Mouse (Mus musculus): ENCODE data around the gene Ccdc141.

DNA sequence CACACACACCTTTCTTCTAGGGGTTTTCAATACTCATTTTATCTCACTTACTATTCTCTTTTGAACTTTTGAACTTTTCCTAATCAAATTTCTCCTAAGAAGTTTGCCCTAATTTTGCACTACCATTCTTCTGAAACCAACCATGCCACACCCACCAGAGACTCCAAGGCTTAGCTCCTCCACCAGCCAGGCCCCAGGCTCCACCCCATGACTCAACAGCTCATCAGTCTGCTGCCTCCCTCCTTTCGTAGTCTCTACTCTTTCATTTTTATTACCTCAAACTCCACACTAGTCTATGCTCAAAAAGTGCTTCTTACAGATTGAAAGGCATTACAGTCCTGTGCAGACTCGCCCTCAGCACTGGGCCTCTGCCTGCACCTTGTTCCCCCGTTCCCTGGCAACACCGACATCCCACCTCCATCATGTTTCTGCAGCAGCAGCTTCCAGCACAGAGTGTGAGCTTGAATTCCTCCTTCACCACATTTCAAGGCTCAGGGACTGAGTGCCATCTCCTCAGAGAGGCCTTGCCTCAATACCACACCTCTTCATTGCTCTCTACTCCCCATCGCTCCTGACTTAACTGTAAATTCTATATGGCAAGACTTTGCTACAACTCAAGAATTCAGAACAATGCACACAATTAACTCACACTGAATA lies 30.6 kb upstream of the Ccdc141 start:
- no peak for TF ChIP-seq CTCF (IDR thresholded peaks at IDR 0.05; ENCODE audit: extremely low read depth, insufficient read length, insufficient replicate concordance, low read depth, low read length)
- TF ChIP-seq POLR2A (IDR thresholded peaks at IDR 0.05; ENCODE audit: low read depth, low read length) = no peak
